Mouse (Mus musculus) liver, adult 2 months (tissue): Measurements from ENCODE around the gene Slc35e2. TPM values are rescaled to one million over a fixed set of nuclear protein-coding genes. Genes with fewer than 3 reads are reported as not detected.

Source experiments
- DNase-seq: peaks from one replicate; pipeline ENCODE4 v3.0.0-alpha.2; 2011; ENCODE audit warnings: low read depth, low spot score; ENCODE audit errors: extremely low read depth
- H3K27ac ChIP-seq: fragments of 200-500 bp; replicated peaks from 2 replicates; pipeline ENCODE4 v1.5.1; 2012; ENCODE audit warnings: low read depth, mild to moderate bottlenecking, control low read depth, inconsistent platforms, low read length; ENCODE audit not compliant: insufficient read depth
- H3K27me3 ChIP-seq: fragments of 200-500 bp; 2 replicates; pipeline ENCODE4 v1.6.1; 2012; ENCODE audit warnings: mild to moderate bottlenecking, moderate library complexity, low read length, inconsistent platforms; ENCODE audit not compliant: control insufficient read depth, insufficient read depth
- H3K36me3 ChIP-seq: fragments of 200-500 bp; 2 replicates; pipeline ENCODE4 v1.6.1; 2012; ENCODE audit warnings: low read length, inconsistent platforms; ENCODE audit not compliant: control insufficient read depth, insufficient read depth
- H3K4me1 ChIP-seq: fragments of 200-500 bp; 2 replicates; pipeline ENCODE4 v1.6.1; 2011; ENCODE audit warnings: low read length; ENCODE audit not compliant: control insufficient read depth, insufficient read depth
- H3K4me3 ChIP-seq: fragments of 200-500 bp; 2 replicates; pipeline ENCODE4 v1.5.1; 2011; ENCODE audit warnings: low read depth, mild to moderate bottlenecking, control low read depth, low read length, moderate library complexity; ENCODE audit not compliant: insufficient read depth
- H3K79me2 ChIP-seq: fragments of 200-500 bp; 2 replicates; pipeline ENCODE4 v1.6.1; 2012; ENCODE audit warnings: inconsistent platforms, mild to moderate bottlenecking, low read length, moderate library complexity; ENCODE audit not compliant: control insufficient read depth, insufficient read depth
- H3K9ac ChIP-seq: fragments of 200-500 bp; 2 replicates; pipeline ENCODE4 v1.6.1; 2012; ENCODE audit warnings: low read depth, mild to moderate bottlenecking, control low read depth, inconsistent platforms, low read length
- CTCF ChIP-seq: fragments of 200-500 bp; IDR thresholded peaks from 2 replicates; pipeline ENCODE4 v1.5.1; 2011; ENCODE audit warnings: low read depth, low read length, control low read depth
- POLR2A ChIP-seq: fragments of 200-500 bp; IDR thresholded peaks from 2 replicates; pipeline ENCODE4 v1.6.1; 2011; ENCODE audit warnings: low read length, control low read depth; ENCODE audit not compliant: insufficient read depth; ENCODE audit errors: extremely low read depth
- WGBS: fragments of 180-500 bp; shearing (Covaris S2); methylation state at CpG from one replicate; pipeline ENCODE4 v1.1.7; 2018; 5-methylcytosine and 5-hydroxymethylcytosine counted together
- polyA plus RNA-seq: library from polyadenylated mRNA; depleted of rRNA; stranded (reverse); fragments of >200 nt; gene quantifications from 2 replicates; pipeline ENCODE4 v1.2.3, GENCODE M21; 2012
- total RNA-seq: library from RNA; depleted of rRNA; stranded (reverse); fragments of >200 nt; gene quantifications from 2 replicates; pipeline ENCODE4 v1.2.3, GENCODE M21; 2014

The Slc35e2 gene
- total and polyA plus RNA-seq, 2 experiments: 18.5 to 63.5 TPM

DNA sequence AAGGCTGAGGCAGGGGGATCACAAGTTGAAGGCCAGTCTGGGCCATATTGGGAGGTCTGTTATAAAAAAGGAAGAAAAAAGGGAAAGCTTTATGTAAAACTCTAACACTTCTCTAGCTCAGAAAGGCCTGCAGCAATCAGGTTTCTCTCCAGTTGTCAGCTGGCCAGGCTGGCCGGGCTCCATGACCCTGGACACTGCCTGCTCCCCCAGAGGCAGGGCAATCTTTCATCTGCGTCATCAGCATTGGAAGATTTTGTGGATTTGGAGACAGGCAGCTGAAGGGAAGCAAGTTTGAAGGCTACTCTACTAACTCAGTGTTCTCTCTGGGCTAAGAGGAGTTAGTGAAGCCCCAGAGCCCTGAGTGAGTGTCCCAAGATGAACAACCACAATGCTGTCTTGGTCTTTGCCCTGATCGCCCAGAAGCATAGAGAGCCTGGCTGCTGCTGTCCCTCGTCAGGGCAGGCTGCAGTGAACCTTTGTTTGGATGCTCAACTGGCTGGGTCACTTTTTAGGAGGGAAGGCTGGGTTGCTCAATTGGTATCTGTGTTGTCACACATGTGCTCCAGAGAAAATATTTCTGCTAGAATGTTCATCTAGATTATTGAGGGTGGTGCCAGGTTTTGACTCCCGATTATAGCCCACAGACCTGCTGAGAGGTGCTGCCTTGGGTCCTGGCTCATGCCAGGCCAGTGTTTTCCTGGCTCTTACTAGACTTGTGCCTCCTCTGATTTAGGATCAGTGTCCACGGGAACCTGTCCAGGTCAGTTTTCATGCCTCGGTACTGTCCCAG, 22.7 kb upstream of the Slc35e2 start:
- H3K4me1 ChIP-seq: peaks cover 35% of the 10 kb centered on the region
- H3K9ac ChIP-seq: peak overlapping the region; percentile 39
- no peak for TF ChIP-seq POLR2A
- TF ChIP-seq CTCF: no peak
- 18% methylated on average over 7 of the region's 7 CpGs for WGBS
- H3K36me3 ChIP-seq: peaks cover 18% of the 10 kb centered on the region
- H3K27me3 ChIP-seq: no peaks in the 10 kb centered on the region
- peak; percentile 91 for DNase-seq
- peaks cover 11% of the 10 kb centered on the region; the same call in 1 of the 2 replicates for H3K79me2 ChIP-seq
- peak overlapping the region; percentile 89 for H3K27ac ChIP-seq
- no peak overlapping the region for H3K4me3 ChIP-seq

DNA sequence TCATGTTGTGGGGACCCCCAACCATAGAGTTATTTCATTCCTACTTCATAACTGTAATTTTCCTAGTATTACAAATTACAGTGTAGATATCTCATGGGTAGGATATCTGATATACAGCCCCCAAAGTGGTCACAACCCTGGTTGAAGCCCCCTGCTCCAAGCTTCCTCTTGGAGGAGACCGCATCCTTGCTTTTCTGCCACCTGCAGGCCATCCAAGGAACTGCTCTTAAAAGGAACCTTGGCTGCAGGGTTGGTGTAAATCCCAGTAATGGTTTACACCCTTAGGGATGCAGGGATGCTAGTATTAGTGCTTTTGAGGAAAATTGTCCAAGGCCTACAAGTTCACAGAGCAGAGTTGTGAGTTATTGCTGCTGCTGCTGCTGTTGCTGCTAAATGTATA, 20.8 kb upstream of the Slc35e2 start:
- DNase-seq: no peak
- WGBS: 58% methylated on average over 1 of the region's 1 CpGs
- Histone ChIP-seq H3K27me3 (no peaks in the 10 kb centered on the region), H3K4me1 (peaks cover 24% of the 10 kb centered on the region), H3K4me3 (no peak overlapping the region), H3K36me3 (peaks cover 35% of the 10 kb centered on the region), H3K79me2 (peaks cover 4% of the 10 kb centered on the region; the same call in 1 of the 2 replicates), H3K27ac (no peak overlapping the region), H3K9ac (no peak overlapping the region)
- TF ChIP-seq CTCF (peak; percentile 72), POLR2A (no peak)

DNA sequence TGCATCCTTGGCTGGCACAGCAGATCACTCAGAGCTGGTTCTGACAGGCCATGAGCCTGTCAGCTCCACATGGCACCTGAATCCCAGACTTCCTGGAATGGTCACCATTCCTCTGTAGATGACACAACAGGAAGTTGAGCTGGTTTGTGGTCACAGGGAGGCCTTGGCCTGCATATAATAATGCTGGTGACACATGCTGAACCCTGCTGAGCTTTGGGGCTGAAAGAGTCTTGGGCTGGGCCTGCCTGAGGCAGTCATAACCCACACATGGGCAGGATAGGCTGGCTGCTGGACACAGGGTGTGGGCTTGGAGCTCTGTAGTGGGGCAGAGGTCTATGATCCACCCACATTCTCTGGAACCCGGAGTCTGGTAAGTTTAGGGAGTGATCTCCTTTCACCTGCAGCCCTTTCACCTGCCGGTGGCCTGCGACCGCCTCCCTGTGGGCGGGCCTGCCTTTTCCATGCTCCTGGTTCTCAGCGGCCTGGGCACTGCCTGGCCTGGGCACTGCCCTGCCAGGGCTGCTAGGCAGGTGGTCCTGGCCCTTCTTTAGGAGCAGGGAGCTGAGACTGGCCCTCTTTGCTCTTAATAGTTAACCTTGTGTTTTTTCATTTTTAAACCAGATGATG, 18.8 kb upstream of the Slc35e2 start:
- peaks cover 47% of the 10 kb centered on the region for H3K36me3 ChIP-seq
- WGBS: 70% methylated on average over 6 of the region's 6 CpGs
- peaks cover 19% of the 10 kb centered on the region for H3K4me1 ChIP-seq
- no peak overlapping the region for H3K27ac ChIP-seq
- no peak overlapping the region for H3K4me3 ChIP-seq
- peak; percentile 52 for DNase-seq
- H3K9ac ChIP-seq: no peak overlapping the region
- TF ChIP-seq CTCF (no peak), POLR2A (no peak)
- H3K27me3 ChIP-seq: no peaks in the 10 kb centered on the region
- peaks cover 4% of the 10 kb centered on the region; the same call in 1 of the 2 replicates for H3K79me2 ChIP-seq

DNA sequence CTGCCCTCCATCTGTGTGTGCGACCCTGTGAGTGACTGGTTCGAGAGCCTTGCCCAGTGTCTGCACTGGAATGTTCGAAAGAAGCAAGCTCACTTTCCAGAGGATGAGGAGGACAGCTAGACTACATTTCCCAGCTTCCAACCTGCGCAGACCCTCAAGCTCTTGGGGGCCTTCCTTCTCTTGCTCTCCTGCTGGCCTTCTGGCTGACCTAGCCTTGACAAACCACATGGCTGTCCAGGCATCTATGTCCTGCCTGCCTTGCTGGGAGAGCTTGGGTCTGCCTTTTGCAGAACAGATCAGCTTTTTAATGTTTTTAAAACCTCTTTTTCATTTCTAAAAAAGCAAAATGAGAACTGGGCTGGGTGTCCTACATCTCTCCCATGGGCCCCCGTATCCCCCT, 11.9 kb upstream of the Slc35e2 start:
- 97% methylated on average over 5 of the region's 5 CpGs for WGBS
- Histone ChIP-seq H3K79me2 (no peaks in the 10 kb centered on the region), H3K4me1 (peaks cover 3% of the 10 kb centered on the region), H3K27ac (no peak overlapping the region), H3K36me3 (peaks cover 44% of the 10 kb centered on the region), H3K27me3 (no peaks in the 10 kb centered on the region), H3K9ac (no peak overlapping the region), H3K4me3 (no peak overlapping the region)
- DNase-seq: no peak
- no peak for TF ChIP-seq CTCF
- TF ChIP-seq POLR2A: no peak

DNA sequence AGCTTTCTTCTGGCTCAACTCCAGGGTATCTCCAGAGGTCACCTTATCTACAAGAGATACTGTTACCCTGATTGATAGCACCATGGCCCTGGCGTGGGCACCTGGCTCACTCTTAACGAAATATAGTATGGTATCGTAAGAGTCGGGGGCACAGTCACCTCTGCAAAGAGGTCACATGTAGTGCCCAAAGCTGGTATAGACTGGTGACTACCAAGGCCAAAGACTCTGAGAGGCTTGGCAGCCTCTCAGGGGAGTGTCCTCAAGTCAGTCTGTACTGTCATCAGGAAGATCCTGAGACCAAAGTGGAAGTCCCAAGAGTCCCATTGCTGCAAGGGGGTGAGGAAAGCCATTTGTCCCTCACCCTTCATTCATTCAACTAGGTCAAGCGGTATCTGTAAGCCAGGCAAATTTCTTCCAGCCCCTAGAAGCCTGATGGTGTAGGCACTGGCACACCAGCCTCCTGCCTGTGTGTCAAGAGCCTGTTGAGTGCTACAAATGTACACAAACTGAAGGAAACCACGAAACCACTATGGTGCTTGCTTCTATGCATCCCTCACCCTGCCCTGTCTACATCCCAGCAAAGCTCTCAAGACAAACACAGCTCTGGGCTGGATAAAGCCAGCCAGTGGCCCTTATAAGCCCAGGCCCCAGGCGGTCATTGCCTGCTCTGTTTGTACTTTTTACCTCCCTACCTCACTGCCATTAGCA, 10.1 kb upstream of the Slc35e2 start:
- Histone ChIP-seq H3K4me3 (no peak overlapping the region), H3K9ac (no peak overlapping the region), H3K79me2 (no peaks in the 10 kb centered on the region), H3K27ac (no peak overlapping the region), H3K27me3 (no peaks in the 10 kb centered on the region), H3K36me3 (peaks cover 32% of the 10 kb centered on the region), H3K4me1 (peaks cover 3% of the 10 kb centered on the region)
- TF ChIP-seq CTCF (no peak), POLR2A (no peak)
- 80% methylated on average over 7 of the region's 7 CpGs for WGBS
- peak; percentile 36 for DNase-seq
